Mouse (Mus musculus): ENCODE results near the gene Meioc.

DNA sequence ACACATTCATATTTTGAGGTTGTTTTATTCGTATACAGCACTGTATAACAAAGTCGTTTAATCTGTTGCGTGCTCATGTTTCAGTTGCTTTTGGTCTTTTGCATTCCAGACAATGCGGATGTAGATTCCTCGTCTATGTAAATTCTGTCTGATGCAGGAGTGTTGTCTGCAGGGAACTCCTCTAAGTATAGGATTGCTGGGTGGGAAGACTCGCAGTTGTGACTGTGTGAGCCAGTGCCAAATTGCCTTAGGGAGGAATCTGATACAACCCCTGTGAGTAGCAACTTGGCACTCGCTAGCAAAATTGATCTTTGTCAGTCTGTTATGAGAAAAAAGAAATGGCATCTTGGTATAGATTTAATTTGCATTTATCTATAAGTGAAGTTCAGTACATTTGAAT is 52.6 kb downstream of the Meioc start:
- TF ChIP-seq CTCF (IDR thresholded peaks at IDR 0.05; ENCODE audit: control insufficient read depth, insufficient read depth, insufficient replicate concordance, low read depth, low read length) = no peak
- no peak for TF ChIP-seq POLR2A (IDR thresholded peaks at IDR 0.05; ENCODE audit: control insufficient read depth, low read depth, low read length)
